Mouse (Mus musculus) kidney, postnatal 0 days (tissue): ENCODE measurements at regions not wholly inside any gene's neighbourhood (a gene's known extent, or its start where the extent isn't known, plus 50 kb on each side); places are given as distances from the start of the nearest gene placed in this dataset.

Experiments used
- ATAC-seq: fragments of 200-750 bp; cut with Nextera tagmentation; replicated peaks from 2 replicates; pipeline ENCODE4 v1.8.0; 2017; ENCODE audit warnings: low read depth, moderate number of reproducible peaks, moderate TSS enrichment, moderate library complexity; ENCODE audit not compliant: low FRiP score
- DNase-seq: peaks from one replicate; pipeline ENCODE4 v3.0.0-alpha.2; 2016; ENCODE audit warnings: low spot score
- H3K27ac ChIP-seq: fragments of 300-500 bp; sonication (generic); 2 replicates; pipeline ENCODE4 v1.5.1; 2014; ENCODE audit warnings: mild to moderate bottlenecking
- H3K27me3 ChIP-seq: fragments of 300-500 bp; sonication (generic); 2 replicates; pipeline ENCODE4 v1.6.1; 2014; ENCODE audit warnings: low read length, mixed read lengths; ENCODE audit not compliant: insufficient read depth
- H3K36me3 ChIP-seq: fragments of 300-500 bp; sonication (generic); 2 replicates; pipeline ENCODE4 v1.6.1; 2014; ENCODE audit warnings: low read length, mixed read lengths; ENCODE audit not compliant: insufficient read depth
- H3K4me1 ChIP-seq: fragments of 300-500 bp; sonication (generic); replicated peaks from 2 replicates; pipeline ENCODE4 v1.6.1; 2014; ENCODE audit warnings: antibody characterized with exemption, low read length, mixed read lengths; ENCODE audit not compliant: insufficient read depth
- H3K4me2 ChIP-seq: fragments of 300-500 bp; sonication (generic); 2 replicates; pipeline ENCODE4 v1.6.1; 2014; ENCODE audit warnings: mild to moderate bottlenecking, low read length, moderate library complexity, mixed read lengths
- H3K4me3 ChIP-seq: fragments of 300-500 bp; sonication (generic); replicated peaks from 2 replicates; pipeline ENCODE4 v1.5.1; 2014; ENCODE audit warnings: low read depth, low read length
- H3K9ac ChIP-seq: fragments of 300-500 bp; sonication (generic); 2 replicates; pipeline ENCODE4 v1.6.1; 2014; ENCODE audit warnings: low read depth, low read length
- H3K9me3 ChIP-seq: fragments of 300-500 bp; sonication (generic); replicated peaks from 2 replicates; pipeline ENCODE4 v1.6.1; 2016; ENCODE audit warnings: low read length, inconsistent platforms, mixed read lengths
- CTCF ChIP-seq: IDR thresholded peaks from 2 replicates; pipeline ENCODE4 v1.5.1; 2016; ENCODE audit warnings: antibody characterized with exemption, low read depth, mild to moderate bottlenecking, moderate library complexity
- WGBS: fragments of 180-500 bp; shearing (Covaris S2); extraction: QIAGEN DNeasy Blood & Tissue Kit; methylation state at CpG from one replicate; pipeline ENCODE4 v1.1.7; 2014; 5-methylcytosine and 5-hydroxymethylcytosine counted together

DNA sequence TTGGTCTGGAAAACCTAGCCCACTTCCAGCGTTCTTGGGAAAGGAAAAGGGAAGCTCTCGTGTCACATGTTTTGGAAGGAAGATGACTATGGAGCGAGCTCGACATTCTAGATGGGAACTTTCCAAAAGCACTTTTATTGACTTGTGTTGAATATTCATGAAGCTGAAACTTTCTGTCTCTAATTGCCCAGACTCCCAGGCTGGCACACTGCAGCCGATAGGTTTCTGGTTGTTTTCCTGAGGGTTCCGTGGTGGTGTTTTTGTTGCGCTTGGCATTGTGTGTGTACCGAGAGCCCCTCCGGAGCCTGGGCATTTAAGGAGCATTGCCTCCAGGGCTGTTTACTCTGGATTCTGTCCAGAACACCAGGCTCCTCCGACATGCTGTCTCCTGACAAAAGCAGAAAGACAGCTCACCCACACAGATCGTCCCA lies 168.6 kb upstream of the Ankrd55 start:
- 14% methylated on average over 11 of the region's 11 CpGs for WGBS
- Histone ChIP-seq H3K4me3 (no peak overlapping the region), H3K9ac (0 out of 2 replicates have a peak overlapping the region, but pooled peaks have one; percentile 5), H3K27me3 (no peaks in the 10 kb centered on the region), H3K36me3 (no peaks in the 10 kb centered on the region), H3K4me2 (peak overlapping the region; percentile 30), H3K27ac (peak overlapping the region; percentile 43), H3K4me1 (peaks cover 19% of the 10 kb centered on the region), H3K9me3 (no peaks in the 10 kb centered on the region)
- DNase-seq (no peak), ATAC-seq (no peak)
- no peak for TF ChIP-seq CTCF

DNA sequence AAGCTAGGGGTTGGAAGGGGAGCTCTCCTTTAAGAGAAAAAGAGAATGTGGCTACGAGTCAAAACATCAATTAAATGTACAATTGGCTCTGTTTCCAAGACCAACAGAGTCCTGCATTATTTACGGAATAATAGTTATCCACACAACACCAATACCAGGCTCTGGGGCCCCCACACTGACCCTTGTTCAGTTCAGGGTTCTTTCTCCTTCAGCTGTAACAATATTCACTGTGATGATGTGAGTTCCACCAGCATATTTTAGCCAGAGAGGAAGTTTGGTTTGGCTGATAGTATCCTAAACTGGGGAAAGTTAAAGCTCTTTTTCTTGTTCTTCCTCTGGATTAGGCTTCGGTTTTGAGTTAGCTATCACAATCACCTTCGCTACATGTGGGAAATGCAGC lies 167.9 kb upstream of the Ankrd55 start:
- no peak for TF ChIP-seq CTCF
- WGBS, result 39% methylated on average over 4 of the region's 4 CpGs
- ATAC-seq (no peak), DNase-seq (peak; percentile 54)
- Histone ChIP-seq H3K27ac (peak overlapping the region; percentile 43), H3K4me1 (peaks cover 15% of the 10 kb centered on the region), H3K4me3 (no peak overlapping the region), H3K9ac (0 out of 2 replicates have a peak overlapping the region, but pooled peaks have one; percentile 5), H3K9me3 (no peaks in the 10 kb centered on the region), H3K4me2 (no peak overlapping the region; the same call in 1 of the 2 replicates), H3K27me3 (no peaks in the 10 kb centered on the region), H3K36me3 (no peaks in the 10 kb centered on the region)

DNA sequence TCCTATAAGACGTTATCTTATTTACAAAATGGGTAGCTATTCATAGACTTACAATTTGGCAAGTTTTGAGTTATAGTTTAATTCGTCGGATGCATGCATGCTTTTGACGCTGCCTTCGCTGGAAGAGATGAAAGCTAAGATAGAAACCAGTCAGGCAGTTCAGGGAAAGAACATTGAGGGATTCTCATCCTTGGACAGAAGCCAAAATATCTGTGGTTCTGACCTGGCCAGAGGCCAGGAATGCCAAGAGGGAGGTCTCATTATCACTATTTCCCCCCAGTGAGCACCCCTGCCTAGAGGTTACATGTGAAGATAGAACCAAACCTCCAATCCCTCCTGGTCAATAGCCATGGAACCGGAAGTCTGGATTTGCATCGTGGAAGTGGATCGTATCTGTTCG lies 167.1 kb upstream of the Ankrd55 start:
- H3K9me3 ChIP-seq, result no peaks in the 10 kb centered on the region
- no peak overlapping the region for H3K4me3 ChIP-seq
- DNase-seq (no peak), ATAC-seq (no peak)
- TF ChIP-seq CTCF, result no peak
- no peak overlapping the region for H3K27ac ChIP-seq
- 73% methylated on average over 9 of the region's 9 CpGs for WGBS
- no peaks in the 10 kb centered on the region for H3K36me3 ChIP-seq
- no peak overlapping the region for H3K4me2 ChIP-seq
- H3K4me1 ChIP-seq, result peaks cover 15% of the 10 kb centered on the region
- H3K27me3 ChIP-seq, result no peaks in the 10 kb centered on the region
- H3K9ac ChIP-seq, result no peak overlapping the region

- 57% methylated on average over 9 of the region's 9 CpGs for WGBS
- H3K36me3 ChIP-seq, result no peaks in the 10 kb centered on the region
- 0 out of 2 replicates have a peak, but pooled peaks have one; percentile 10 for ATAC-seq
- peaks cover 15% of the 10 kb centered on the region for H3K4me1 ChIP-seq
- H3K4me3 ChIP-seq, result no peak overlapping the region
- no peaks in the 10 kb centered on the region for H3K27me3 ChIP-seq
- peak overlapping the region; percentile 6; the same call in 1 of the 2 replicates for H3K27ac ChIP-seq
- H3K9me3 ChIP-seq, result no peaks in the 10 kb centered on the region
- no peak overlapping the region for H3K4me2 ChIP-seq
- peak; percentile 42 for DNase-seq
- no peak for TF ChIP-seq CTCF
- no peak overlapping the region for H3K9ac ChIP-seq
These were observed 165.3 kb upstream of the Ankrd55 start for GRCm38 (mm10) chr13:112122842-112123373.

GRCm38 (mm10) chr13:112125769-112126469 lies 162.3 kb upstream of the Ankrd55 start:
- DNase-seq, result no peak
- no peak overlapping the region for H3K4me2 ChIP-seq
- H3K4me1 ChIP-seq, result peaks cover 4% of the 10 kb centered on the region; the same call in 1 of the 2 replicates
- no peaks in the 10 kb centered on the region for H3K27me3 ChIP-seq
- WGBS, result 71% methylated on average over 14 of the region's 14 CpGs
- H3K9me3 ChIP-seq, result no peaks in the 10 kb centered on the region
- H3K36me3 ChIP-seq, result no peaks in the 10 kb centered on the region
- TF ChIP-seq CTCF, result no peak
- H3K4me3 ChIP-seq, result no peak overlapping the region
- no peak for ATAC-seq
- no peak overlapping the region for H3K9ac ChIP-seq
- H3K27ac ChIP-seq, result 0 out of 2 replicates have a peak overlapping the region, but pooled peaks have one; percentile 25

GRCm38 (mm10) chr13:112130220-112130619 lies 158.0 kb upstream of the Ankrd55 start:
- 0 out of 2 replicates have a peak, but pooled peaks cover 4% of the 10 kb centered on the region for H3K4me1 ChIP-seq
- H3K36me3 ChIP-seq, result no peaks in the 10 kb centered on the region
- no peak for DNase-seq
- H3K27ac ChIP-seq, result no peak overlapping the region
- H3K9ac ChIP-seq, result no peak overlapping the region
- no peak for TF ChIP-seq CTCF
- H3K4me3 ChIP-seq, result no peak overlapping the region
- no peak for ATAC-seq
- H3K9me3 ChIP-seq, result no peaks in the 10 kb centered on the region
- H3K27me3 ChIP-seq, result no peaks in the 10 kb centered on the region
- no peak overlapping the region for H3K4me2 ChIP-seq
- WGBS, result 56% methylated on average over 4 of the region's 4 CpGs
